Mouse (Mus musculus): ENCODE data around the gene Nrxn3.

Nrxn3 gene

GRCm38 (mm10) chr12:89255275-89255892 is 532.7 kb downstream of the Nrxn3 start:
- in situ Hi-C loops (cut with MboI; ENCODE audit: low pct_unique_long_range_greater_than_20kb in 1 of 2, low sequenced_read_pairs in 2 of 2, unreplicated experiment in 1 of 2): no loop called here

GRCm38 (mm10) chr12:89258879-89259278 is 536.2 kb downstream of the Nrxn3 start:
- in situ Hi-C loops (cut with MboI; ENCODE audit: low pct_unique_long_range_greater_than_20kb in 1 of 2, low sequenced_read_pairs in 2 of 2, unreplicated experiment in 1 of 2): no loop called here

GRCm38 (mm10) chr12:89260076-89260475 is 537.4 kb downstream of the Nrxn3 start:
- in situ Hi-C loops (cut with MboI; ENCODE audit: low pct_unique_long_range_greater_than_20kb in 1 of 2, low sequenced_read_pairs in 2 of 2, unreplicated experiment in 1 of 2): no loop called here

- in situ Hi-C loops (cut with MboI; ENCODE audit: low pct_unique_long_range_greater_than_20kb in 1 of 2, low sequenced_read_pairs in 2 of 2, unreplicated experiment in 1 of 2): no loop called here
Measured at GRCm38 (mm10) chr12:89262261-89262660, 539.6 kb downstream of the Nrxn3 start.

- in situ Hi-C loops (cut with MboI; ENCODE audit: low pct_unique_long_range_greater_than_20kb in 1 of 2, low sequenced_read_pairs in 2 of 2, unreplicated experiment in 1 of 2): no loop called here
Measured at GRCm38 (mm10) chr12:89282362-89283343, 560.0 kb downstream of the Nrxn3 start.

GRCm38 (mm10) chr12:89284412-89284811 is 561.7 kb downstream of the Nrxn3 start:
- in situ Hi-C loops (cut with MboI; ENCODE audit: low pct_unique_long_range_greater_than_20kb in 1 of 2, low sequenced_read_pairs in 2 of 2, unreplicated experiment in 1 of 2): no loop called here

- in situ Hi-C loops (cut with MboI; ENCODE audit: low pct_unique_long_range_greater_than_20kb in 1 of 2, low sequenced_read_pairs in 2 of 2, unreplicated experiment in 1 of 2): no loop called here
Measured at GRCm38 (mm10) chr12:89287037-89287436, 564.4 kb downstream of the Nrxn3 start.

GRCm38 (mm10) chr12:89289589-89290274 is 567.1 kb downstream of the Nrxn3 start:
- in situ Hi-C loops (cut with MboI; ENCODE audit: low pct_unique_long_range_greater_than_20kb in 1 of 2, low sequenced_read_pairs in 2 of 2, unreplicated experiment in 1 of 2): no loop called here

- in situ Hi-C loops (cut with MboI; ENCODE audit: low pct_unique_long_range_greater_than_20kb in 1 of 2, low sequenced_read_pairs in 2 of 2, unreplicated experiment in 1 of 2): no loop called here
Measured at GRCm38 (mm10) chr12:89290736-89291574, 568.3 kb downstream of the Nrxn3 start.

GRCm38 (mm10) chr12:89302011-89302410 is 579.3 kb downstream of the Nrxn3 start:
- in situ Hi-C loops (cut with MboI; ENCODE audit: low pct_unique_long_range_greater_than_20kb in 1 of 2, low sequenced_read_pairs in 2 of 2, unreplicated experiment in 1 of 2): no loop called here

- in situ Hi-C loops (cut with MboI; ENCODE audit: low pct_unique_long_range_greater_than_20kb in 1 of 2, low sequenced_read_pairs in 2 of 2, unreplicated experiment in 1 of 2): no loop called here
Measured at GRCm38 (mm10) chr12:89310200-89310599, 587.5 kb downstream of the Nrxn3 start.

- in situ Hi-C loops (cut with MboI; ENCODE audit: low pct_unique_long_range_greater_than_20kb in 1 of 2, low sequenced_read_pairs in 2 of 2, unreplicated experiment in 1 of 2): no loop called here
Measured at GRCm38 (mm10) chr12:89312586-89312985, 589.9 kb downstream of the Nrxn3 start.

GRCm38 (mm10) chr12:89325864-89326560 is 603.3 kb downstream of the Nrxn3 start:
- in situ Hi-C loops (cut with MboI; ENCODE audit: low pct_unique_long_range_greater_than_20kb in 1 of 2, low sequenced_read_pairs in 2 of 2, unreplicated experiment in 1 of 2): no loop called here

GRCm38 (mm10) chr12:89331474-89332263 is 609.0 kb downstream of the Nrxn3 start:
- in situ Hi-C loops (cut with MboI; ENCODE audit: low pct_unique_long_range_greater_than_20kb in 1 of 2, low sequenced_read_pairs in 2 of 2, unreplicated experiment in 1 of 2): no loop called here

GRCm38 (mm10) chr12:89333486-89333885 is 610.8 kb downstream of the Nrxn3 start:
- in situ Hi-C loops (cut with MboI; ENCODE audit: low pct_unique_long_range_greater_than_20kb in 1 of 2, low sequenced_read_pairs in 2 of 2, unreplicated experiment in 1 of 2): no loop called here

GRCm38 (mm10) chr12:89364850-89365249 is 642.2 kb downstream of the Nrxn3 start:
- in situ Hi-C loops (cut with MboI; ENCODE audit: low pct_unique_long_range_greater_than_20kb in 1 of 2, low sequenced_read_pairs in 2 of 2, unreplicated experiment in 1 of 2): no loop called here

GRCm38 (mm10) chr12:89369939-89370338 is 647.3 kb downstream of the Nrxn3 start:
- in situ Hi-C loops (cut with MboI; ENCODE audit: low pct_unique_long_range_greater_than_20kb in 1 of 2, low sequenced_read_pairs in 2 of 2, unreplicated experiment in 1 of 2): no loop called here
